Mouse (Mus musculus): ENCODE results near the gene Tspoap1. TPM values are rescaled to one million over a fixed set of nuclear protein-coding genes. Genes with fewer than 3 reads are reported as not detected.

Gene Tspoap1
- polyA plus RNA-seq, 2 experiments: 1.1 to 5.5 TPM

GRCm38 (mm10) chr11:87758161-87758911, 2.0 kb upstream of the Tspoap1 start:
- H3K9me3 ChIP-seq (ENCODE audit: control insufficient read depth, low read length): no peaks in the 10 kb centered on the region
- peak; percentile 31 for ATAC-seq (ENCODE audit: insufficient read depth)
- peak overlapping the region; percentile 98 for H3K9ac ChIP-seq (replicated peaks)
- H3K36me3 ChIP-seq (replicated peaks; ENCODE audit: control insufficient read depth, insufficient read depth, low read depth): peaks cover 22% of the 10 kb centered on the region
- H3K4me2 ChIP-seq (ENCODE audit: low read depth): peak overlapping the region; percentile 93
- H3K4me1 ChIP-seq (replicated peaks; ENCODE audit: control insufficient read depth in 2 of 2, insufficient read depth in 2 of 2, low read length in 1 of 2): peaks cover 18 to 21% of the 10 kb centered on the region in 2 experiments
- WGBS (ENCODE audit: insufficient replicate concordance): 23% methylated on average over 7 of the region's 7 CpGs
- no peak for DNase-seq (ENCODE audit: low read depth in 3 of 3, low spot score in 3 of 3)
- peak overlapping the region; percentile 100 for H3K27ac ChIP-seq
- peaks cover 19% of the 10 kb centered on the region for H3K27me3 ChIP-seq (ENCODE audit: control insufficient read depth, insufficient read depth, low read length)
- peak overlapping the region; percentile 35 to 96; a peak in 3 of 4 replicates for H3K4me3 ChIP-seq (ENCODE audit: insufficient read depth in 1 of 2, low read depth in 2 of 2, low read length in 2 of 2)
- TF ChIP-seq EP300 (IDR thresholded peaks at IDR 0.05; ENCODE audit: low read depth) (peak; percentile 34; the same call in 1 of the 2 replicates), CTCF (IDR thresholded peaks at IDR 0.05; ENCODE audit: low read depth) (no peak)

GRCm38 (mm10) chr11:87758957-87759608, 1.3 kb upstream of the Tspoap1 start:
- Histone ChIP-seq H3K4me2 (ENCODE audit: low read depth) (peak overlapping the region; percentile 93), H3K27me3 (ENCODE audit: control insufficient read depth, insufficient read depth, low read length) (peaks cover 26% of the 10 kb centered on the region), H3K9me3 (ENCODE audit: control insufficient read depth, low read length) (no peaks in the 10 kb centered on the region), H3K4me3 (ENCODE audit: insufficient read depth in 1 of 2, low read depth in 2 of 2, low read length in 2 of 2) (no peak overlapping the region; a peak in 1 of 4 replicates), H3K36me3 (replicated peaks; ENCODE audit: control insufficient read depth, insufficient read depth, low read depth) (peaks cover 22% of the 10 kb centered on the region), H3K9ac (replicated peaks) (no peak overlapping the region), H3K4me1 (replicated peaks; ENCODE audit: control insufficient read depth in 2 of 2, insufficient read depth in 2 of 2, low read length in 1 of 2) (peaks cover 11 to 16% of the 10 kb centered on the region in 2 experiments), H3K27ac (peak overlapping the region; percentile 100)
- TF ChIP-seq EP300 (IDR thresholded peaks at IDR 0.05; ENCODE audit: low read depth) (no peak), CTCF (IDR thresholded peaks at IDR 0.05; ENCODE audit: low read depth) (no peak)
- 13% methylated on average over 4 of the region's 4 CpGs for WGBS (ENCODE audit: insufficient replicate concordance)
- ATAC-seq (ENCODE audit: insufficient read depth) (peak; percentile 29), DNase-seq (ENCODE audit: low read depth in 3 of 3, low spot score in 3 of 3) (no peak)

- peak; percentile 74 for TF ChIP-seq CTCF (IDR thresholded peaks at IDR 0.05; ENCODE audit: low read depth)
- TF ChIP-seq EP300 (IDR thresholded peaks at IDR 0.05; ENCODE audit: low read depth): peak; percentile 8; the same call in 1 of the 2 replicates
- H3K27me3 ChIP-seq (ENCODE audit: control insufficient read depth, insufficient read depth, low read length): peaks cover 32% of the 10 kb centered on the region
- peaks cover 22% of the 10 kb centered on the region for H3K36me3 ChIP-seq (replicated peaks; ENCODE audit: control insufficient read depth, insufficient read depth, low read depth)
- H3K4me3 ChIP-seq (ENCODE audit: insufficient read depth in 1 of 2, low read depth in 2 of 2, low read length in 2 of 2): no peak overlapping the region
- H3K4me1 ChIP-seq (replicated peaks; ENCODE audit: control insufficient read depth in 2 of 2, insufficient read depth in 2 of 2, low read length in 1 of 2): peaks cover 5 to 11% of the 10 kb centered on the region in 2 experiments
- ATAC-seq (ENCODE audit: insufficient read depth) (peak; percentile 19; the same call in 1 of the 2 replicates), DNase-seq (ENCODE audit: low read depth in 3 of 3, low spot score in 3 of 3) (no peak)
- H3K9ac ChIP-seq (replicated peaks): no peak overlapping the region
- peak overlapping the region; percentile 37 for H3K27ac ChIP-seq
- no peaks in the 10 kb centered on the region for H3K9me3 ChIP-seq (ENCODE audit: control insufficient read depth, low read length)
- under 1% methylated on average over 3 of the region's 3 CpGs for WGBS (ENCODE audit: insufficient replicate concordance)
- H3K4me2 ChIP-seq (ENCODE audit: low read depth): no peak overlapping the region
These were observed 734 bp upstream of the Tspoap1 start for GRCm38 (mm10) chr11:87759609-87760005.

GRCm38 (mm10) chr11:87761181-87761721, 910 bp downstream of the Tspoap1 start:
- H3K9me3 ChIP-seq (ENCODE audit: control insufficient read depth, low read length): no peaks in the 10 kb centered on the region
- H3K27me3 ChIP-seq (ENCODE audit: control insufficient read depth, insufficient read depth, low read length): peaks cover 48% of the 10 kb centered on the region
- DNase-seq (ENCODE audit: low read depth in 3 of 3, low spot score in 3 of 3): no peak
- H3K4me2 ChIP-seq (ENCODE audit: low read depth): no peak overlapping the region
- no peak overlapping the region for H3K4me3 ChIP-seq (ENCODE audit: insufficient read depth in 1 of 2, low read depth in 2 of 2, low read length in 2 of 2)
- no peak overlapping the region for H3K27ac ChIP-seq
- 56% methylated on average over 11 of the region's 11 CpGs for WGBS (ENCODE audit: insufficient replicate concordance)
- peaks cover 0 to 5% of the 10 kb centered on the region in 2 experiments; a peak in 1 of 4 replicates for H3K4me1 ChIP-seq (replicated peaks; ENCODE audit: control insufficient read depth in 2 of 2, insufficient read depth in 2 of 2, low read length in 1 of 2)
- H3K9ac ChIP-seq (replicated peaks): no peak overlapping the region
- H3K36me3 ChIP-seq (replicated peaks; ENCODE audit: control insufficient read depth, insufficient read depth, low read depth): peaks cover 21% of the 10 kb centered on the region
- TF ChIP-seq CTCF (IDR thresholded peaks at IDR 0.05; ENCODE audit: low read depth) (no peak), EP300 (IDR thresholded peaks at IDR 0.05; ENCODE audit: low read depth) (no peak)
- no peak for ATAC-seq (ENCODE audit: insufficient read depth)
